Mouse (Mus musculus) retina, adult 2 months (tissue): ENCODE data around the gene Hsd17b6.

ENCODE experiments used
- DNase-seq: peaks from one replicate; pipeline ENCODE4 v3.0.0-alpha.2; 2012; ENCODE audit warnings: low read depth, low spot score

The Hsd17b6 gene

DNA sequence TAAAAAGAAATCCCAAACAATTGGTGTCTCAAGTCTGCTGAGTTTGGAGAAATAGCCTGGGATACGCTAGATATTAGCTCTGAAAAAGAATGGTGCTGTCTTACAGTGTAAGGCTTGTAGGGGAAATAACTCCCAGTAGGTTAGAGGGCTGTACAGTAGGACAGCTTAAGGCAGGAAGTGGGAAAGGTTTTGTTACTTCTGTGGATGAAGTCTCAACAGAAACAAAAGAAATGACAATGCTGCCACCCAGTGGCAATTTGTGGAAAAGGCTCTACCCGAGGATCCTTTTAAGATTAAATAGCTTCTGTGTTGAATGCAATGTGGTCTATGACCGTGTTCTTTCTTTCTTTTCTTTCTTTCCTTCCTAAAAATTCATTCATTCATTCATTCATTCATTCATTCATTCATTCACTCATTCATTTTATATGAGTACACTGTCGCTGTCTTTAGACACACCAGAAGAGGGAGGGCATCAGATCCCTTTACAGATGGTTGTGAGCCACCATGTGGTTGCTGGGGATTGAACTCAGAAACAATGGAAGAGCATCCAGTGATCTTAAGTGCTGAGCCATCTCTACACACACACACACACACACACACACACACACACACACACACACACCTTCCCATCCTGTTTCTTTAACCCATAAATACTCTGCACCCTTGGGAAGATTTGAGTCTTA, 937 bp upstream of the Hsd17b6 start:
- peak; percentile 56 for DNase-seq

DNA sequence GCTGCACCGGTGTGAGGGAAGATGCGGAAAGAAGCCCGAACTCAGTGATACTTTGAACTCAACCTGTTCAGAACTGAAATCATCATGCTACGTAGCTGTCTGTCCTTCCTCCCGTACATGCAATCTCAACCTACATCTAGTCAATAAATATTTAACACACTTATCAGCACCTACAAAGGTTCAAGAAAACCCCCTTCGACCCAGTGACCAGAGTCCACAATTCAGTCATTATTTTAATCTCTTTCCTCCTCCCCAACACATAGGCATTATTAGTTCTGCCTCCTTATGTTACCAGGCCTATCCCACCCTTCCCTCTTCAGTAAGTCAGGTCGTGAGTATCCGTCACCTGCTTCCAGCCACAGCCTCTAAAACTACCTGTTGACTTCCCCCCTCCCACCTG, 1.9 kb downstream of the Hsd17b6 start:
- no peak for DNase-seq

GRCm38 (mm10) chr10:128004918-128005317, 2.5 kb downstream of the Hsd17b6 start:
- DNase-seq: no peak

- DNase-seq: no peak
Observed at GRCm38 (mm10) chr10:128003281-128003801, 4.1 kb downstream of the Hsd17b6 start.

GRCm38 (mm10) chr10:127998260-127998659, 9.2 kb downstream of the Hsd17b6 start:
- DNase-seq: no peak

DNA sequence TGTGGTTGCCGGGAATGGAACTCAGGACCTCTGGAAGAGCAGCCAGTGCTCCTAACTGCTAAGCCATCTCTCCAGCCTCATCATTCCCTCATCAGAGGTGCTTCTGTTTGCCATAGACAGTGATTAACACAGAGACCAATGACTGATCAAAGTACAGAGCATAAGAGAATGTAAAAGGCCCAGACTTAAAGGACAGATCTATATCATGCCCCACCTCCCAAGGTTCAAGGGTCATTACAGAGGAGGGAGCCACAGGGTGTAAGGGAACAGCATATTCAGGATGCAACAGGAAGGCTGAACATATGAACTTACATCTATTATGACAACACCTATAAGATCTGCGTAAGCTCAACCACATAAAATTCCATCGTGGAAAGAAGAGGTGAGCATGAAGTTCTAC, 10.7 kb downstream of the Hsd17b6 start:
- no peak for DNase-seq

- no peak for DNase-seq
Observed at GRCm38 (mm10) chr10:127985601-127986000, 21.8 kb downstream of the Hsd17b6 start.

- DNase-seq: no peak
Observed at GRCm38 (mm10) chr10:127984650-127985049, 22.8 kb downstream of the Hsd17b6 start.

DNA sequence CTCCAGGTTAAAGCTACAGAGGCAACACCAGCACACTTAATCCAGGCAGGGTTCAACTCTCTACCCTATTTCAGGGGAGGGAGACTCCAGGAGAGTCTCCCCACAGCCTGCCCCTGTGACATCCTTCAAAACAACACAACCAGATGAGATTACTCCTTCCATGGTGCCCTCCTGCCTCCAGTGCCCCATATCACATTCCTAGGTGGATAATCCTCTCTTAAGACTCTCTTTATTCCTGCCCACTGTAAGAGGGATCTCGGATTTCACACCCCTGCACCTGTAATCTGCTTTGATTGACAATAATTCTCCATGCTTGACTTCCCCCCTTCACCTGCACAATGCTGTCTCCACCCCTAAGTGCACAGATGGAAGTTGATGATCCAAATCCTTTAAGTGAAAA, 31.9 kb downstream of the Hsd17b6 start:
- DNase-seq: peak; percentile 44

GRCm38 (mm10) chr10:127974062-127974461, 33.3 kb downstream of the Hsd17b6 start:
- DNase-seq: no peak

DNA sequence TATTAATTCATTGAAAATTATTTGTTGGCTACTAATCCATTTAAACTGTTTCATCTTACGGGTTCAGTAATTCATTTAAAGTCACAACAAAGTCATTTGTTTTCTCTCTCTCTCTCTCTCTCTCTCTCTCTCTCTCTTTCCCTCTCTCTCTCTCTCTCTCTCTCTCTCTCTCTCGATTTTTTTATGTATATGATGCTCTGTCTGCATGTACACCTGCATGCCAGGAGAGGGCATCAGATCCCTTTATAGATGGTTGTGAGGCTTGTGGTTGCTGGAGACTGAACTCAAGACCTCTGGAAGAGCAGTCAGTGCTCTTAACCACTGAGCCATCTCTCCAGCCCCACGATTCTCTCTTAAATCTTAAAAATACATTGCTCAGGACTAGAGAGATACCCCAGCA, 36.3 kb downstream of the Hsd17b6 start:
- no peak for DNase-seq

DNA sequence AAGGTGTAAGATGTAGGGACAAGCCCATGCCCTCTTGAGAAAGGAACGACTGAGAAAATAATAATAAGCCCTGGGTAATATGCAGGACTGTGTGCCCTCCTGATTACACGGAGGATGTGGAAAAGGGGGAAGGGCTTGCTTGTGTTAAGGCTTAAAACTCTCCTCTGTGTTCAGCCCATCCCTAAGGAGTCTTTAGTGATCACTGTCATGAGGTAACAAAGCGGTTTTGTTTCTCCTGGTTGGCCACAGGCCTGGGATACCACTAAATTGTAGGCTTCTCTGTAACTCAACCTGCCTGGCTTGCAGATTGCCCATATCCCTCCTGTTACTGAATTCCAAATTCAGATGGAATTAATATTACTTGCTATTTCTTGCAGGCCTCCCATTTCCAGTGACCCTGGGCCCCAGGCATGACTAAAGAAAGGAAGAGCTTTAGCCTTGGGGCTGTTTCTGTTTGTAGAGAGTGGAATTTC, 37.0 kb downstream of the Hsd17b6 start:
- DNase-seq: no peak

DNA sequence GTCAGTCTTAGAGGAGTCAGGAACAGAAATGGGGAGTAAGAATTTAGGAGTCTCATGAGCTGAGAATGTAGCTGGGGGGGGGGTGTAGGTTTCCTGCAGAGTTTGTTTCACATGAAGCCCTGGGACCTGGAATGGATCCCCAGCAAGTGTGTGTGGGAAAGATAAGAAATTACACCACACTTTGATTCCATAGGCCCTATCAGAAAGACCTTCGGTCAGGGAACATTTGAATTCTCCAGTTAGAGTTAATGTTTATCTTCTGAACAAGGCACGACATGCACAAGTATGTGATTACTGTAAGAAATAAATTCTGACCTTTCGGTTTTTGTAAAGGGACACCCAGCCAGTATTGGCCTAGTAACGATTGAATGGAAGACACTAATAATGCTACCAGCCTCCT, 37.6 kb downstream of the Hsd17b6 start:
- DNase-seq: no peak

DNA sequence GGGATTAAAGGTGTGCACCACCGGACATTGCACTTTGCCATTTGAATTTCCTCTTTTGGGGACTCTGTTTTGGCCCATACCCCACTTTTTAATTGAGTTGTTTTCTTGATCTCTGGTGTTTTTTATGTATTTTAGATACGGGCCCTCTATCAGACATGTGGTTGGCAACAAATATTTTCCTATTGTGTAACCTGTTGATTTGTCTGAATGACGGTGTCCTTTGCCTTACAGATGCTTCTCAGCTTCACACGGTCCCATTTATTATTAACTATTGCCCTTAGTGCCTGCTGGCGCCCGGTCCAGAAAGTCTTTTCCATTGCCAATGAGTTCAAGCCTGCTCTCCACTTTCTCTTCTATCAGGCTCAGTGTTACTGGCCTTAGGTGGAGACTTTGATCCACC, 40.9 kb downstream of the Hsd17b6 start:
- no peak for DNase-seq

DNA sequence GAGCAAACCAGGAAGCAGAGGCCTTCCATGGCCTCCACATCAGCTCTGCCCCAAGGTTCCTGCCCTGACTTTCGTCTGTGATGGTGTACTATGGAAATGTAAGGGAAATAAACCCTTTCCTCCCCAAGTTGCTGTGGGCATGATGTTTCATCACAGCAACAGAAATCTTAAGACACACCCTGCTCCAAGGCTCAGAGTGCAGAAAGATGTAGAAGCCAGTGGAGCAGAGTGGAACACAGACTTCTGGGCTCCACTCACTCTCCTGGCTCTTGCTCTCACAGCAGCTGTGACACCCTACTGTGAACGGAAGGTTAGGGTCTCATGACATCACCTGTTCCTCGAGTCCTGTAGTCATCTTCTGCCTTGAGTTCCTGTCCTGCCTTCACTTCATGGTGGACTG, 43.4 kb downstream of the Hsd17b6 start:
- DNase-seq: no peak

GRCm38 (mm10) chr10:127962451-127962850, 45.0 kb downstream of the Hsd17b6 start:
- no peak for DNase-seq

DNA sequence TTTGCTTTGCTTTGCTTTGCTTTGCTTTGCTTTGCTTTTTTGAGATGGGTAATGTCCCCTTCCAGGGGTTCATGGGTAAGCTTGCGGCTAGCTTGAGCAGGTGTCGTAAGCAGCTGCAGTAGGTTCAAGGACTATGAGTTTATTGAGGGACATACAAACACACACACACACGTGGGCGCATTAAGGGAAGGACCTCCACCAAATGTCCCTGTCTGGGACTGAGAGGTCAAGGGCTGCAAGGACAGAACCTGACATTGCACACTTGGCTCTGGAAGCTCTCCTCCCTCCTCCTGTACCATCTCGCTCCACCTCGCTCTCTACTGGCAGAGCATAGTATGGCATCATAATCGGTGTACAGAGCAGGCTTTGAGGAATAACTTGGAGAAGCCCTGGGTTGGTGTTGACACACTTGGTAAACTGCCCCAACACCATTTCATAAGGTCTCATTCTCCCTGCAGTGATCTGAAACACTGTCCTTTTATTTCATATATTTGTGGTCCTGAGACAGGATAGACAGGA, 48.2 kb downstream of the Hsd17b6 start:
- DNase-seq: no peak

- peak; percentile 44 for DNase-seq
Observed at GRCm38 (mm10) chr10:127956168-127956816, 51.1 kb downstream of the Hsd17b6 start.

GRCm38 (mm10) chr10:127955034-127955433, 52.4 kb downstream of the Hsd17b6 start:
- DNase-seq: no peak

- no peak for DNase-seq
Observed at GRCm38 (mm10) chr10:127951821-127952220, 55.6 kb downstream of the Hsd17b6 start.

- no peak for DNase-seq
Observed at GRCm38 (mm10) chr10:127951390-127951789, 56.0 kb downstream of the Hsd17b6 start.

GRCm38 (mm10) chr10:127949596-127950130, 57.7 kb downstream of the Hsd17b6 start:
- DNase-seq: no peak
